Mouse (Mus musculus): ENCODE measurements at regions not wholly inside any gene's neighbourhood (a gene's known extent, or its start where the extent isn't known, plus 50 kb on each side); places are given as distances from the start of the nearest gene placed in this dataset.

GRCm38 (mm10) chr9:112358711-112359298 lies 123.1 kb upstream of the Arpp21 start:
- no peak overlapping the region for H3K9ac ChIP-seq
- no peaks in the 10 kb centered on the region for H3K4me1 ChIP-seq (ENCODE audit: insufficient read depth)
- TF ChIP-seq CTCF (IDR thresholded peaks at IDR 0.05; ENCODE audit: low read depth), result no peak
- DNase-seq (no peak), ATAC-seq (ENCODE audit: insufficient read depth) (no peak)
- H3K4me3 ChIP-seq (ENCODE audit: low read depth, low read length), result no peak overlapping the region
- no peak overlapping the region for H3K4me2 ChIP-seq
- WGBS, result 67% methylated on average over 5 of the region's 5 CpGs
- H3K36me3 ChIP-seq (ENCODE audit: insufficient read depth), result no peaks in the 10 kb centered on the region
- H3K9me3 ChIP-seq (ENCODE audit: low read depth, low read length), result no peaks in the 10 kb centered on the region
- no peaks in the 10 kb centered on the region for H3K27me3 ChIP-seq (ENCODE audit: insufficient read depth, low read length)
- H3K27ac ChIP-seq (ENCODE audit: low read depth), result no peak overlapping the region

GRCm38 (mm10) chr9:112353196-112353595 lies 117.5 kb upstream of the Arpp21 start:
- no peak overlapping the region for H3K4me3 ChIP-seq (ENCODE audit: low read depth, low read length)
- ATAC-seq (ENCODE audit: insufficient read depth), result no peak
- H3K4me1 ChIP-seq (ENCODE audit: insufficient read depth), result no peaks in the 10 kb centered on the region
- TF ChIP-seq CTCF (IDR thresholded peaks at IDR 0.05; ENCODE audit: low read depth), result no peak
- H3K36me3 ChIP-seq (ENCODE audit: insufficient read depth), result no peaks in the 10 kb centered on the region
- no peaks in the 10 kb centered on the region for H3K27me3 ChIP-seq (ENCODE audit: insufficient read depth, low read length)
- WGBS, result 61% methylated on average over 3 of the region's 3 CpGs
- no peak for DNase-seq
- no peak overlapping the region for H3K9ac ChIP-seq
- no peak overlapping the region for H3K27ac ChIP-seq (ENCODE audit: low read depth)
- no peaks in the 10 kb centered on the region for H3K9me3 ChIP-seq (ENCODE audit: low read depth, low read length)
- H3K4me2 ChIP-seq, result no peak overlapping the region

GRCm38 (mm10) chr9:112348942-112349341 lies 113.2 kb upstream of the Arpp21 start:
- DNase-seq (no peak), ATAC-seq (ENCODE audit: insufficient read depth) (no peak)
- no peak overlapping the region for H3K4me2 ChIP-seq
- H3K27ac ChIP-seq (ENCODE audit: low read depth), result no peak overlapping the region
- H3K4me1 ChIP-seq (ENCODE audit: insufficient read depth), result no peaks in the 10 kb centered on the region
- H3K9ac ChIP-seq, result no peak overlapping the region
- no peaks in the 10 kb centered on the region for H3K9me3 ChIP-seq (ENCODE audit: low read depth, low read length)
- H3K4me3 ChIP-seq (ENCODE audit: low read depth, low read length), result no peak overlapping the region
- H3K36me3 ChIP-seq (ENCODE audit: insufficient read depth), result no peaks in the 10 kb centered on the region
- no peaks in the 10 kb centered on the region for H3K27me3 ChIP-seq (ENCODE audit: insufficient read depth, low read length)
- no peak for TF ChIP-seq CTCF (IDR thresholded peaks at IDR 0.05; ENCODE audit: low read depth)

- no peaks in the 10 kb centered on the region for H3K27me3 ChIP-seq (ENCODE audit: insufficient read depth, low read length)
- ATAC-seq (ENCODE audit: insufficient read depth), result no peak
- TF ChIP-seq CTCF (IDR thresholded peaks at IDR 0.05; ENCODE audit: low read depth), result no peak
- WGBS, result 25% methylated on average over 1 of the region's 1 CpGs
- no peak overlapping the region for H3K9ac ChIP-seq
- H3K4me2 ChIP-seq, result no peak overlapping the region
- H3K4me1 ChIP-seq (ENCODE audit: insufficient read depth), result no peaks in the 10 kb centered on the region
- no peaks in the 10 kb centered on the region for H3K9me3 ChIP-seq (ENCODE audit: low read depth, low read length)
- no peak for DNase-seq
- no peak overlapping the region for H3K27ac ChIP-seq (ENCODE audit: low read depth)
- H3K4me3 ChIP-seq (ENCODE audit: low read depth, low read length), result no peak overlapping the region
- H3K36me3 ChIP-seq (ENCODE audit: insufficient read depth), result no peaks in the 10 kb centered on the region
Measured at GRCm38 (mm10) chr9:112344792-112345191, 109.1 kb upstream of the Arpp21 start.

- WGBS, result 51% methylated on average over 2 of the region's 2 CpGs
Measured at GRCm38 (mm10) chr9:112340363-112340762, 104.6 kb upstream of the Arpp21 start.

GRCm38 (mm10) chr9:112320016-112320415 lies 84.3 kb upstream of the Arpp21 start:
- Histone ChIP-seq H3K4me2 (no peak overlapping the region), H3K4me1 (ENCODE audit: insufficient read depth) (no peaks in the 10 kb centered on the region), H3K36me3 (ENCODE audit: insufficient read depth) (no peaks in the 10 kb centered on the region), H3K4me3 (ENCODE audit: low read depth, low read length) (no peak overlapping the region), H3K9me3 (ENCODE audit: low read depth, low read length) (no peaks in the 10 kb centered on the region), H3K9ac (no peak overlapping the region), H3K27ac (ENCODE audit: low read depth) (no peak overlapping the region), H3K27me3 (ENCODE audit: insufficient read depth, low read length) (no peaks in the 10 kb centered on the region)
- no peak for DNase-seq
- no peak for TF ChIP-seq CTCF (IDR thresholded peaks at IDR 0.05; ENCODE audit: low read depth)
- no peak for ATAC-seq (ENCODE audit: insufficient read depth)
- WGBS, result 77% methylated on average over 5 of the region's 5 CpGs

More at GRCm38 (mm10) chr9:112340363-112340762, 104.6 kb upstream of the Arpp21 start:
- H3K4me2 ChIP-seq, result no peak overlapping the region
- H3K4me3 ChIP-seq (ENCODE audit: low read depth, low read length), result no peak overlapping the region
- H3K9me3 ChIP-seq (ENCODE audit: low read depth, low read length), result no peaks in the 10 kb centered on the region
- DNase-seq, result no peak
- no peak overlapping the region for H3K27ac ChIP-seq (ENCODE audit: low read depth)
- H3K4me1 ChIP-seq (ENCODE audit: insufficient read depth), result no peaks in the 10 kb centered on the region
- H3K36me3 ChIP-seq (ENCODE audit: insufficient read depth), result no peaks in the 10 kb centered on the region
- no peaks in the 10 kb centered on the region for H3K27me3 ChIP-seq (ENCODE audit: insufficient read depth, low read length)
- no peak for ATAC-seq (ENCODE audit: insufficient read depth)
- H3K9ac ChIP-seq, result no peak overlapping the region
- TF ChIP-seq CTCF (IDR thresholded peaks at IDR 0.05; ENCODE audit: low read depth), result no peak

GRCm38 (mm10) chr9:112308950-112309349 lies 73.2 kb upstream of the Arpp21 start:
- Histone ChIP-seq H3K9me3 (ENCODE audit: low read depth, low read length) (no peaks in the 10 kb centered on the region), H3K27me3 (ENCODE audit: insufficient read depth, low read length) (no peaks in the 10 kb centered on the region), H3K36me3 (ENCODE audit: insufficient read depth) (no peaks in the 10 kb centered on the region), H3K4me2 (no peak overlapping the region), H3K9ac (no peak overlapping the region), H3K4me1 (ENCODE audit: insufficient read depth) (no peaks in the 10 kb centered on the region), H3K27ac (ENCODE audit: low read depth) (no peak overlapping the region), H3K4me3 (ENCODE audit: low read depth, low read length) (no peak overlapping the region)
- 37% methylated on average over 5 of the region's 5 CpGs for WGBS
- TF ChIP-seq CTCF (IDR thresholded peaks at IDR 0.05; ENCODE audit: low read depth), result no peak
- 0 out of 2 replicates have a peak, but pooled peaks have one; percentile 28 for ATAC-seq (ENCODE audit: insufficient read depth)
- peak; percentile 3 for DNase-seq

GRCm38 (mm10) chr9:112307837-112308236 lies 72.1 kb upstream of the Arpp21 start:
- no peak for TF ChIP-seq CTCF (IDR thresholded peaks at IDR 0.05; ENCODE audit: low read depth)
- Histone ChIP-seq H3K4me3 (ENCODE audit: low read depth, low read length) (no peak overlapping the region), H3K27ac (ENCODE audit: low read depth) (no peak overlapping the region), H3K4me2 (no peak overlapping the region), H3K9ac (no peak overlapping the region), H3K36me3 (ENCODE audit: insufficient read depth) (no peaks in the 10 kb centered on the region), H3K4me1 (ENCODE audit: insufficient read depth) (no peaks in the 10 kb centered on the region), H3K27me3 (ENCODE audit: insufficient read depth, low read length) (no peaks in the 10 kb centered on the region), H3K9me3 (ENCODE audit: low read depth, low read length) (no peaks in the 10 kb centered on the region)
- ATAC-seq (ENCODE audit: insufficient read depth) (no peak), DNase-seq (no peak)
- WGBS, result 73% methylated on average over 4 of the region's 4 CpGs

Measured in lung, embryonic 14.5 days (tissue).